In the genomic region with DNA sequence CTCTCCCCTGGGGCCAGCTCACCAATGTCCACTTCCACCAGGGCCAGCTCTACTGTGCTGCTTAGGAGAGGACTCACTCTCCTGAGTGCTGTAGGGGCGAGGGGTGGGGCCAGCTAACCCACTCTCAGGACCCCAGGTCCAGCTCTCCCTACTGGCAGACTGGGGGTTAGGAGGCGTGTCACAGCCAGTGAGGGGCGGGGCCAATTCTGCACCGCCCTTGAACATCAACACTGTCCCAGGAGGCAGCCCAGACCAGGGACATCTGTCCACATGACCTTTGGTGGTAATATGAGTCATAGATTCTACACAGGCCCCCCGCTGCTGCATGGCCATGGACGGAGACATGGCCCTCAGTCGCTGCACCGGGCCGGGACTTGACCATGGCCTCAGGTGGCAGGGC, we compare ENCODE assay signal across 15 mouse cellular contexts. TPM values are rescaled to one million over a fixed set of nuclear protein-coding genes. Genes with fewer than 3 reads are reported as not detected.
A peak's percentile ranks its signal among the peaks of the same experiment; 100 is the strongest.
DNase-seq lines count a peak whose midpoint lies in the region; ATAC-seq lines count a peak whose summit lies in the region.
"Had no signal": no experiment of that assay in that cellular context is flagged by ENCODE, and none has a peak within 500 bp of the region (broad histone marks: within the 10 kb centered on the region; RNA-seq: fewer than 3 reads in every experiment).

No protein-coding gene starts in this region.

- no peak overlapping the region for H3K27ac ChIP-seq in heart, embryonic 16.5 days (ENCODE audit: low read length)
- H3K27ac ChIP-seq in liver, embryonic 12.5 days, result no peak overlapping the region
- H3K27ac ChIP-seq in forebrain, embryonic 13.5 days, result no peak overlapping the region
- H3K27ac ChIP-seq: hindbrain, embryonic 10.5 days had no signal

- no peak overlapping the region for H3K4me3 ChIP-seq in heart, embryonic 16.5 days (ENCODE audit: low read length)
- no peak overlapping the region for H3K4me3 ChIP-seq in liver, embryonic 12.5 days
- no peak overlapping the region for H3K4me3 ChIP-seq in forebrain, embryonic 13.5 days
- H3K4me3 ChIP-seq: hindbrain, embryonic 10.5 days; myocyte had no signal

- no peaks in the 10 kb centered on the region for H3K36me3 ChIP-seq in heart, embryonic 16.5 days (ENCODE audit: control insufficient read depth, insufficient read depth)
- no peaks in the 10 kb centered on the region for H3K36me3 ChIP-seq in liver, embryonic 12.5 days
- no peaks in the 10 kb centered on the region for H3K36me3 ChIP-seq in forebrain, embryonic 13.5 days (ENCODE audit: poor library complexity, severe bottlenecking)
- H3K36me3 ChIP-seq: hindbrain, embryonic 10.5 days had no signal

- 0 out of 2 replicates have a peak, but pooled peaks have one; percentile 10 for ATAC-seq in heart, embryonic 16.5 days (replicated peaks; ENCODE audit: extremely low read depth, insufficient read depth, low FRiP score)
- ATAC-seq in liver, embryonic 12.5 days, result peak; percentile 57
- no peak for ATAC-seq in forebrain, embryonic 13.5 days
- ATAC-seq: CD4-positive, CD25-positive, alpha-beta regulatory T cell, adult 4 months had no signal

- WGBS in heart, embryonic 16.5 days, result 57% methylated on average over 9 of the region's 9 CpGs
- WGBS in liver, embryonic 12.5 days (ENCODE audit: insufficient replicate concordance), result 35% methylated on average over 9 of the region's 9 CpGs
- WGBS in forebrain, embryonic 13.5 days, result 55% methylated on average over 9 of the region's 9 CpGs

- H3K27me3 ChIP-seq in heart, embryonic 16.5 days (ENCODE audit: control insufficient read depth, insufficient read depth, low read length), result no peaks in the 10 kb centered on the region
- H3K27me3 ChIP-seq in liver, embryonic 12.5 days (replicated peaks), result no peaks in the 10 kb centered on the region
- no peaks in the 10 kb centered on the region; the same call in 1 of the 2 replicates for H3K27me3 ChIP-seq in forebrain, embryonic 13.5 days

- intact Hi-C loops in heart, postnatal 14 days (cut with DNase I), result no loop called here
- intact Hi-C loops in gastrocnemius, postnatal 14 days (cut with DNase I; ENCODE audit: low total_unique reads), result no loop called here

- no peak for DNase-seq in heart, postnatal 14 days
- DNase-seq in 3134 (ENCODE audit: extremely low read depth, insufficient read length, low spot score) (peak; percentile 70), ZHBTc4 (ENCODE audit: low read depth, low spot score) (peak; percentile 54)
- no peak for DNase-seq in gastrocnemius, postnatal 14 days
- DNase-seq: cerebellum, postnatal 36 days; kidney, adult 8-10 months; layer of hippocampus, postnatal 36 days; thymus, adult 2 months had no signal

- no peaks in the 10 kb centered on the region for H3K9me3 ChIP-seq in heart, embryonic 16.5 days (replicated peaks; ENCODE audit: control insufficient read depth, low read length)
- H3K9me3 ChIP-seq in liver, embryonic 12.5 days (replicated peaks), result no peaks in the 10 kb centered on the region
- H3K9me3 ChIP-seq in forebrain, embryonic 13.5 days (replicated peaks), result no peaks in the 10 kb centered on the region
- H3K9me3 ChIP-seq: hindbrain, embryonic 10.5 days had no signal

- H3K9ac ChIP-seq in heart, embryonic 16.5 days (ENCODE audit: low read length), result no peak overlapping the region
- no peak overlapping the region for H3K9ac ChIP-seq in liver, embryonic 12.5 days
- H3K9ac ChIP-seq in forebrain, embryonic 13.5 days, result no peak overlapping the region

- H3K4me2 ChIP-seq in heart, embryonic 16.5 days (ENCODE audit: low read depth, low read length), result no peak overlapping the region
- H3K4me2 ChIP-seq in liver, embryonic 12.5 days, result no peak overlapping the region
- H3K4me2 ChIP-seq in forebrain, embryonic 13.5 days, result no peak overlapping the region

- no peaks in the 10 kb centered on the region for H3K4me1 ChIP-seq in heart, embryonic 16.5 days (ENCODE audit: control insufficient read depth, insufficient read depth, low read length)
- no peaks in the 10 kb centered on the region for H3K4me1 ChIP-seq in liver, embryonic 12.5 days
- no peaks in the 10 kb centered on the region for H3K4me1 ChIP-seq in forebrain, embryonic 13.5 days

RNA-seq across cellular contexts. Expression of gene Ccdc38, which starts 19.4 kb away (rescaled TPM):
- 0.11 and 0.13 TPM in 2 replicates for polyA plus RNA-seq in heart, embryonic 16.5 days (2015; fragmentation: Nextera tagmentation; extraction: Ambion mirVana)
- total RNA-seq in heart, postnatal 14 days (2021), result not detected
- polyA plus RNA-seq in liver, embryonic 12.5 days (2016; fragmentation: Nextera tagmentation; extraction: Ambion mirVana), result 0.14 and 0.29 TPM in 2 replicates
- total RNA-seq in gastrocnemius, postnatal 14 days (2021), result not detected
- polyA plus RNA-seq in forebrain, embryonic 13.5 days (2015; fragmentation: Nextera tagmentation; extraction: Ambion mirVana), result 0.41 and 0.68 TPM in 2 replicates
- total RNA-seq: gastrocnemius, postnatal 4 days; layer of hippocampus, postnatal 36 days had no signal

RNA-seq across cellular contexts. Expression of gene Amdhd1, which starts 20.0 kb away (rescaled TPM):
- polyA plus RNA-seq in heart, embryonic 16.5 days (2015; fragmentation: Nextera tagmentation; extraction: Ambion mirVana), result 0.19 and 0.25 TPM in 2 replicates
- not detected for total RNA-seq in heart, postnatal 14 days (2021)
- polyA plus RNA-seq in liver, embryonic 12.5 days (2016; fragmentation: Nextera tagmentation; extraction: Ambion mirVana), result 6.3 and 6.9 TPM in 2 replicates
- total RNA-seq in gastrocnemius, postnatal 14 days (2021), result not detected
- polyA plus RNA-seq in forebrain, embryonic 13.5 days (2015; fragmentation: Nextera tagmentation; extraction: Ambion mirVana), result 0.30 TPM in 1 of 2 replicates, not detected in the other

RNA-seq across cellular contexts. Expression of gene Snrpf, which starts 29.7 kb away (rescaled TPM):
- polyA plus RNA-seq in heart, embryonic 16.5 days (2015; fragmentation: Nextera tagmentation; extraction: Ambion mirVana), result 61.1 and 70.9 TPM in 2 replicates
- 10 to 100 TPM in 1 of 2 experiments, 1 to 10 TPM in 1; 9.5 to 10.1 TPM for total RNA-seq in heart, postnatal 14 days (2021)
- 121 and 128 TPM in 2 replicates for polyA plus RNA-seq in liver, embryonic 12.5 days (2016; fragmentation: Nextera tagmentation; extraction: Ambion mirVana)
- total RNA-seq in gastrocnemius, postnatal 14 days (2021), result 10 to 100 TPM in 1 of 2 experiments, 1 to 10 TPM in 1; 9.9 to 10.4 TPM
- polyA plus RNA-seq in forebrain, embryonic 13.5 days (2015; fragmentation: Nextera tagmentation; extraction: Ambion mirVana), result 124 and 146 TPM in 2 replicates

Comparison
In these comparisons a context has a peak if more than half of its experiments do, and no peak if none do; other contexts are left out.
1. DNase-seq: peak in 3134 (single experiment) and ZHBTc4 (single experiment); none in heart, postnatal 14 days (0 of 2) and gastrocnemius, postnatal 14 days (single experiment).